In the genomic region with DNA sequence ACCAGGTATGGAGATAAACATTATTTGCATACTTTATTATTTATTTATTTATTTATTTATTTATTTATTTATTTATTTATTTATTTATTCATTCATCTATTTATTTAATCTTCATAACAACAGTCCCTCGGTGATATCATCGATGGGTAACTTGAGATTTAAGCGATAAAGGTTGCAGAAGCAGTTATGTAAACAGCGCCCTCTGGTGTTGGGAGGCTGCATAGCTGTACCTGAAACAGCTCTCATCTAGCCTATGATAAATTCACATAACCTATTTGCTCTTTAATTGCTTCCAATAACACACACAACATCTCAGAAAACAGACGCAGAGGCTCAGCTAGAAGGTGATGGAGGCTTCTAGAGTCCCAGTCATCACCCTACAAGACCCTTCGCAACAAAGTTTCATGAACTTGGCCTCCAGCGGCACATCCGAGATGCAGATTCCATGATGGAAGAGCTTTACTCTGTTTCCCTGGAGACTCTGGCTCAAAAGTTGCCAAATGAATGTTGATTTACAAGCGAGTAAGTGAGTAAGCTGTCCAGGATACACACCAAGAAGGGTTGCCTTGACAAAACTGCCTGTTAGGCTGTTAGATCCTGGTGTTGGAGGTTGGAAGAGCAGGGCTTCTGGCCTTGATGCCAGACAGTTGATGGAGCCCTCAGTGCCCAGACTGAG, we compare ENCODE assay signal across 9 mouse cellular contexts.
DNase-seq lines count a peak whose midpoint lies in the region; ATAC-seq and TF ChIP-seq lines count a peak whose summit lies in the region.
"Had no signal": no experiment of that assay in that cellular context is flagged by ENCODE, and none has a peak within 500 bp of the region (broad histone marks: within the 10 kb centered on the region; RNA-seq: fewer than 3 reads in every experiment).

No protein-coding gene starts in this region.

- TF ChIP-seq EP300 in heart, postnatal 0 days (IDR thresholded peaks at IDR 0.05; ENCODE audit: low read depth): no peak
- no peak for TF ChIP-seq EP300 in MEL (IDR thresholded peaks at IDR 0.05; ENCODE audit: low read depth in 1 of 2, low read length in 2 of 2)

- H3K4me1 ChIP-seq in heart, postnatal 0 days (ENCODE audit: control insufficient read depth, insufficient read depth): no peaks in the 10 kb centered on the region
- H3K4me1 ChIP-seq in MEL (ENCODE audit: control insufficient read depth in 1 of 2, insufficient read depth in 2 of 2, low read length in 2 of 2): no peaks in the 10 kb centered on the region; a peak in 1 of 4 replicates
- H3K4me1 ChIP-seq in limb, embryonic 11.5 days (ENCODE audit: control insufficient read depth, insufficient read depth, low read length): peaks cover 21% of the 10 kb centered on the region
- H3K4me1 ChIP-seq: liver, embryonic 13.5 days had no signal

- no peak overlapping the region for H3K4me2 ChIP-seq in heart, postnatal 0 days (ENCODE audit: low read depth, low read length)
- no peak overlapping the region for H3K4me2 ChIP-seq in limb, embryonic 11.5 days (ENCODE audit: low read depth, severe bottlenecking)
- H3K4me2 ChIP-seq: liver, embryonic 13.5 days had no signal

- H3K9ac ChIP-seq in heart, postnatal 0 days (replicated peaks; ENCODE audit: low read depth, low read length): no peak overlapping the region
- H3K9ac ChIP-seq in MEL (ENCODE audit: control insufficient read depth, low read depth, low read length, poor library complexity, severe bottlenecking): no peak overlapping the region
- no peak overlapping the region for H3K9ac ChIP-seq in limb, embryonic 11.5 days (ENCODE audit: low read length)
- H3K9ac ChIP-seq: liver, embryonic 13.5 days had no signal

- intact Hi-C loops in heart, postnatal 10 days (cut with DNase I): loop anchor here (5.0 kb wide), 1 partner anchor 864 kb away; no protein-coding TSS in a partner anchor
- intact Hi-C loops in heart, postnatal 25 days (cut with DNase I): no loop called here

- TF ChIP-seq CTCF in heart, postnatal 0 days (IDR thresholded peaks at IDR 0.05; ENCODE audit: low read depth): peak; percentile 47
- TF ChIP-seq CTCF in MEL (IDR thresholded peaks at IDR 0.05 in 2 of 3, conservative IDR thresholded peaks at IDR 0.05 in 1 of 3; ENCODE audit: control insufficient read depth in 1 of 3, insufficient read depth in 1 of 3, low read depth in 2 of 3, low read length in 3 of 3, poor library complexity in 1 of 3, severe bottlenecking in 1 of 3): peak; percentile 57 to 83 (median 70)

- no peaks in the 10 kb centered on the region for H3K9me3 ChIP-seq in heart, postnatal 0 days (replicated peaks; ENCODE audit: control insufficient read depth, low read length)
- H3K9me3 ChIP-seq in MEL (replicated peaks; ENCODE audit: insufficient read depth, low read length): no peaks in the 10 kb centered on the region
- H3K9me3 ChIP-seq in limb, embryonic 11.5 days (ENCODE audit: control insufficient read depth, low read length): no peaks in the 10 kb centered on the region
- H3K9me3 ChIP-seq: liver, embryonic 13.5 days had no signal

- H3K36me3 ChIP-seq in heart, postnatal 0 days (replicated peaks; ENCODE audit: control insufficient read depth, insufficient read depth, low read length): no peaks in the 10 kb centered on the region
- H3K36me3 ChIP-seq in MEL (ENCODE audit: control insufficient read depth in 1 of 2, insufficient read depth in 2 of 2, low read length in 2 of 2): no peaks in the 10 kb centered on the region
- no peaks in the 10 kb centered on the region for H3K36me3 ChIP-seq in limb, embryonic 11.5 days (ENCODE audit: control insufficient read depth, insufficient read depth, low read length)
- H3K36me3 ChIP-seq: liver, embryonic 13.5 days had no signal

- H3K27me3 ChIP-seq in heart, postnatal 0 days (ENCODE audit: control insufficient read depth, insufficient read depth, low read length): no peaks in the 10 kb centered on the region
- H3K27me3 ChIP-seq in MEL (ENCODE audit: control insufficient read depth in 1 of 2, insufficient read depth in 2 of 2, low read length in 2 of 2): no peaks in the 10 kb centered on the region
- no peaks in the 10 kb centered on the region for H3K27me3 ChIP-seq in limb, embryonic 11.5 days (ENCODE audit: control insufficient read depth, insufficient read depth, low read length)
- H3K27me3 ChIP-seq: liver, embryonic 13.5 days had no signal

- no peak for TF ChIP-seq POLR2A in MEL (IDR thresholded peaks at IDR 0.05; ENCODE audit: control insufficient read depth in 1 of 2, insufficient read depth in 1 of 2, low read depth in 1 of 2, low read length in 2 of 2, poor library complexity in 1 of 2)

- ATAC-seq in heart, postnatal 0 days (ENCODE audit: insufficient read depth, low read depth): no peak
- no peak for ATAC-seq in limb, embryonic 11.5 days (ENCODE audit: insufficient number of reproducible peaks, low FRiP score, low TSS enrichment, low read depth)

- 74% methylated on average over 9 of the region's 9 CpGs for WGBS in heart, postnatal 0 days
- WGBS in limb, embryonic 11.5 days: 82% methylated on average over 9 of the region's 9 CpGs

- no peak overlapping the region for H3K27ac ChIP-seq in heart, postnatal 0 days (ENCODE audit: low read depth)
- no peak overlapping the region for H3K27ac ChIP-seq in MEL (ENCODE audit: control insufficient read depth, low read depth, low read length)
- H3K27ac ChIP-seq in limb, embryonic 11.5 days (replicated peaks; ENCODE audit: low read depth, low read length): no peak overlapping the region
- H3K27ac ChIP-seq: liver, embryonic 13.5 days had no signal

- no peak for DNase-seq in heart, postnatal 0 days (ENCODE audit: low spot score)
- DNase-seq in heart, postnatal 10 days: no peak
- DNase-seq in 3T3-L1 (ENCODE audit: low read depth, low spot score): peak; percentile 67
- DNase-seq in MEL (ENCODE audit: low read depth, low spot score): peak; percentile 52
- peak; percentile 58 for DNase-seq in limb, embryonic 11.5 days (ENCODE audit: low spot score)
- no peak for DNase-seq in layer of hippocampus, adult 9-10 months (ENCODE audit: low spot score)
- DNase-seq in heart, postnatal 25 days (ENCODE audit: low spot score): no peak
- DNase-seq in cerebellum, adult 11 months: no peak

- H3K4me3 ChIP-seq in heart, postnatal 0 days (ENCODE audit: low read depth, low read length): no peak overlapping the region
- H3K4me3 ChIP-seq in MEL (ENCODE audit: control insufficient read depth in 1 of 2, insufficient read depth in 1 of 2, low read depth in 2 of 2, low read length in 2 of 2): no peak overlapping the region
- H3K4me3 ChIP-seq in limb, embryonic 11.5 days (ENCODE audit: low read depth, low read length): no peak overlapping the region
- H3K4me3 ChIP-seq: liver, embryonic 13.5 days had no signal

- TF ChIP-seq RAD21 in MEL (IDR thresholded peaks at IDR 0.05; ENCODE audit: low read depth, low read length): peak; percentile 35

- H3K79me2 ChIP-seq in MEL (ENCODE audit: control insufficient read depth, insufficient read depth, low read length, poor library complexity): no peaks in the 10 kb centered on the region

TF ChIP-seq in MEL, 35 proteins besides CTCF, POLR2A, EP300 and RAD21:
- TF ChIP-seq SMC3 (IDR thresholded peaks at IDR 0.05; ENCODE audit: low read depth, low read length): peak; percentile 63
- no peak for TF ChIP-seq TAL1 (IDR thresholded peaks at IDR 0.05; ENCODE audit: low read length)
- no peak for TF ChIP-seq RCOR1 (IDR thresholded peaks at IDR 0.05; ENCODE audit: low read depth, low read length)
- no peak for TF ChIP-seq ZNF384 (IDR thresholded peaks at IDR 0.05; ENCODE audit: low read depth, low read length)

Comparison
In these comparisons a context has a peak if more than half of its experiments do, and no peak if none do; other contexts are left out.
1. DNase-seq: peak in 3T3-L1 (single experiment), MEL (single experiment) and limb, embryonic 11.5 days (single experiment); none in heart, postnatal 0 days (single experiment), heart, postnatal 10 days (0 of 2), layer of hippocampus, adult 9-10 months (single experiment), heart, postnatal 25 days (single experiment) and cerebellum, adult 11 months (single experiment).